Mouse (Mus musculus) limb, embryonic 14.5 days (tissue): ENCODE measurements around the gene Itga3. TPM values are rescaled to one million over a fixed set of nuclear protein-coding genes. Genes with fewer than 3 reads are reported as not detected.

Source experiments
- ATAC-seq: fragments of 200-750 bp; cut with Nextera tagmentation; 2 replicates; pipeline ENCODE4 v1.8.0; 2017; ENCODE audit warnings: low read depth, moderate number of reproducible peaks, moderate TSS enrichment; ENCODE audit not compliant: low FRiP score
- DNase-seq: peaks from one replicate; pipeline ENCODE4 v3.0.0-alpha.2; 2015; ENCODE audit warnings: low spot score
- H3K27ac ChIP-seq: fragments of 300-500 bp; sonication (generic); replicated peaks from 2 replicates; pipeline ENCODE4 v1.5.1; 2014; ENCODE audit warnings: low read depth, mild to moderate bottlenecking, low read length, moderate library complexity, mixed read lengths
- H3K27me3 ChIP-seq: fragments of 300-500 bp; sonication (generic); 2 replicates; pipeline ENCODE4 v1.6.1; 2014; ENCODE audit warnings: low read length, mixed read lengths; ENCODE audit not compliant: control insufficient read depth, insufficient read depth
- H3K36me3 ChIP-seq: fragments of 300-500 bp; sonication (generic); 2 replicates; pipeline ENCODE4 v1.6.1; 2014; ENCODE audit warnings: mild to moderate bottlenecking, low read length, moderate library complexity, mixed read lengths; ENCODE audit not compliant: control insufficient read depth, insufficient read depth
- H3K4me1 ChIP-seq: fragments of 300-500 bp; sonication (generic); 2 replicates; pipeline ENCODE4 v1.6.1; 2014; ENCODE audit warnings: antibody characterized with exemption, low read length, mixed read lengths; ENCODE audit not compliant: control insufficient read depth, insufficient read depth
- H3K4me2 ChIP-seq: fragments of 300-500 bp; sonication (generic); replicated peaks from 2 replicates; pipeline ENCODE4 v1.6.1; 2014; ENCODE audit warnings: low read depth, mild to moderate bottlenecking, low read length, moderate library complexity; ENCODE audit not compliant: severe bottlenecking
- H3K4me3 ChIP-seq: fragments of 300-500 bp; sonication (generic); replicated peaks from 2 replicates; pipeline ENCODE4 v1.5.1; 2014; ENCODE audit warnings: low read length
- H3K9ac ChIP-seq: fragments of 300-500 bp; sonication (generic); 2 replicates; pipeline ENCODE4 v1.6.1; 2014; ENCODE audit warnings: mild to moderate bottlenecking, low read depth, low read length, moderate library complexity; ENCODE audit not compliant: severe bottlenecking
- H3K9me3 ChIP-seq: fragments of 300-500 bp; sonication (generic); 2 replicates; pipeline ENCODE4 v1.6.1; 2016; ENCODE audit warnings: low read length; ENCODE audit not compliant: control insufficient read depth
- POLR2A ChIP-seq: fragments of 200-500 bp; IDR thresholded peaks from 2 replicates; pipeline ENCODE4 v1.8.0; 2012; ENCODE audit warnings: inconsistent platforms, mild to moderate bottlenecking, moderate library complexity, borderline replicate concordance; ENCODE audit not compliant: insufficient read depth, insufficient read length; ENCODE audit errors: extremely low read depth
- WGBS: fragments of 180-500 bp; shearing (Covaris S2); extraction: QIAGEN DNeasy Blood & Tissue Kit; methylation state at CpG from one replicate; pipeline ENCODE4 v1.1.7; 2014; 5-methylcytosine and 5-hydroxymethylcytosine counted together
- polyA plus RNA-seq, 2 experiments: library from polyadenylated mRNA; depleted of rRNA in 1 of 2; stranded (reverse) in 1 of 2; unstranded in 1 of 2; fragments of >200 nt; fragmentation: Nextera tagmentation in 1 of 2; extraction: Ambion mirVana in 1 of 2; gene quantifications; 2 replicates each; pipeline versions ENCODE4 v1.2.1 to v1.2.3; 2012 to 2014

Itga3 gene
- polyA plus RNA-seq, 2 experiments, result 8.6 to 12.7 TPM

GRCm38 (mm10) chr11:95080783-95081182 lies 4.2 kb upstream of the Itga3 start:
- H3K36me3 ChIP-seq, result no peaks in the 10 kb centered on the region
- WGBS, result 87% methylated on average over 6 of the region's 6 CpGs
- no peak overlapping the region for H3K27ac ChIP-seq
- H3K9me3 ChIP-seq, result no peaks in the 10 kb centered on the region
- no peak overlapping the region for H3K4me3 ChIP-seq
- no peak for TF ChIP-seq POLR2A
- ATAC-seq, result no peak
- H3K9ac ChIP-seq, result no peak overlapping the region
- peaks cover 27% of the 10 kb centered on the region for H3K27me3 ChIP-seq
- peaks cover 4% of the 10 kb centered on the region; the same call in 1 of the 2 replicates for H3K4me1 ChIP-seq
- no peak for DNase-seq
- no peak overlapping the region for H3K4me2 ChIP-seq

GRCm38 (mm10) chr11:95079256-95079875 lies 2.8 kb upstream of the Itga3 start:
- H3K4me3 ChIP-seq, result no peak overlapping the region
- ATAC-seq (no peak), DNase-seq (no peak)
- H3K27ac ChIP-seq, result no peak overlapping the region
- no peak overlapping the region for H3K9ac ChIP-seq
- no peaks in the 10 kb centered on the region for H3K36me3 ChIP-seq
- peaks cover 3% of the 10 kb centered on the region; the same call in 1 of the 2 replicates for H3K4me1 ChIP-seq
- no peak for TF ChIP-seq POLR2A
- no peak overlapping the region for H3K4me2 ChIP-seq
- no peaks in the 10 kb centered on the region for H3K9me3 ChIP-seq
- peaks cover 40% of the 10 kb centered on the region for H3K27me3 ChIP-seq
- 71% methylated on average over 6 of the region's 6 CpGs for WGBS

GRCm38 (mm10) chr11:95077956-95078355 lies 1.4 kb upstream of the Itga3 start:
- Histone ChIP-seq H3K27me3 (peaks cover 44% of the 10 kb centered on the region), H3K4me3 (no peak overlapping the region), H3K4me1 (peaks cover 3% of the 10 kb centered on the region; the same call in 1 of the 2 replicates), H3K9ac (no peak overlapping the region), H3K9me3 (no peaks in the 10 kb centered on the region), H3K4me2 (no peak overlapping the region), H3K27ac (no peak overlapping the region), H3K36me3 (no peaks in the 10 kb centered on the region)
- 58% methylated on average over 7 of the region's 7 CpGs for WGBS
- ATAC-seq, result no peak
- no peak for DNase-seq
- no peak for TF ChIP-seq POLR2A

- Histone ChIP-seq H3K4me1 (peaks cover 11% of the 10 kb centered on the region), H3K4me2 (peak overlapping the region; percentile 98), H3K27me3 (peaks cover 44% of the 10 kb centered on the region), H3K27ac (no peak overlapping the region), H3K9me3 (no peaks in the 10 kb centered on the region), H3K9ac (peak overlapping the region; percentile 57), H3K4me3 (peak overlapping the region; percentile 56), H3K36me3 (no peaks in the 10 kb centered on the region)
- no peak for TF ChIP-seq POLR2A
- WGBS, result 0% methylated on average over 38 of the region's 42 CpGs
- DNase-seq, result peak; percentile 29
- peak; percentile 35 for ATAC-seq
Measured at GRCm38 (mm10) chr11:95076041-95076535, 513 bp downstream of the Itga3 start.

GRCm38 (mm10) chr11:95075197-95076040 lies 1.2 kb downstream of the Itga3 start:
- peak overlapping the region; percentile 98 for H3K4me2 ChIP-seq
- H3K9me3 ChIP-seq, result no peaks in the 10 kb centered on the region
- peaks cover 44% of the 10 kb centered on the region for H3K27me3 ChIP-seq
- peak overlapping the region; percentile 56 for H3K4me3 ChIP-seq
- WGBS, result 10% methylated on average over 19 of the region's 19 CpGs
- no peak for TF ChIP-seq POLR2A
- H3K4me1 ChIP-seq, result peaks cover 17% of the 10 kb centered on the region
- H3K27ac ChIP-seq, result no peak overlapping the region
- H3K9ac ChIP-seq, result peak overlapping the region; percentile 57
- ATAC-seq, result 0 out of 2 replicates have a peak, but pooled peaks have one; percentile 4
- H3K36me3 ChIP-seq, result no peaks in the 10 kb centered on the region
- no peak for DNase-seq
